Mouse (Mus musculus): ENCODE results near the gene Mtss1l.

GRCm38 (mm10) chr8:110740629-110741175 lies 19.4 kb downstream of the Mtss1l start:
- TF ChIP-seq POLR2A (IDR thresholded peaks at IDR 0.05; ENCODE audit: insufficient read depth, low read depth, low read length) = no peak
- no peak for TF ChIP-seq CTCF (IDR thresholded peaks at IDR 0.05)
- no peak for TF ChIP-seq EP300 (IDR thresholded peaks at IDR 0.05; ENCODE audit: insufficient read depth, low read depth, low read length)

Measured in heart, adult 2 months (tissue).